Mouse (Mus musculus) midbrain, embryonic 14.5 days (tissue): ENCODE measurements at regions not wholly inside any gene's neighbourhood (a gene's known extent, or its start where the extent isn't known, plus 50 kb on each side); places are given as distances from the start of the nearest gene placed in this dataset.
"Not testable (repeated sequence)": the region's sequence is repeated elsewhere in the genome, so short reads cannot be mapped to it uniquely, and the experiment has no call there.

Experiments
- ATAC-seq: fragments of 200-750 bp; cut with Nextera tagmentation; 2 replicates; pipeline ENCODE4 v1.8.0; 2017; ENCODE audit warnings: moderate number of reproducible peaks, moderate library complexity; ENCODE audit not compliant: low FRiP score, low TSS enrichment
- DNase-seq: peaks from one replicate; pipeline ENCODE4 v3.0.0-alpha.2; 2015
- H3K27ac ChIP-seq: fragments of 300-500 bp; sonication (generic); replicated peaks from 2 replicates; pipeline ENCODE4 v1.5.1; 2014; ENCODE audit warnings: mild to moderate bottlenecking, low read depth, low read length, moderate library complexity
- H3K27me3 ChIP-seq: fragments of 300-500 bp; sonication (generic); 2 replicates; pipeline ENCODE4 v1.6.1; 2014; ENCODE audit warnings: low read length, control low read depth, mixed read lengths; ENCODE audit not compliant: control insufficient read depth, insufficient read depth
- H3K36me3 ChIP-seq: fragments of 300-500 bp; sonication (generic); 2 replicates; pipeline ENCODE4 v1.6.1; 2014; ENCODE audit warnings: low read length, control low read depth; ENCODE audit not compliant: control insufficient read depth, insufficient read depth
- H3K4me1 ChIP-seq: fragments of 300-500 bp; sonication (generic); 2 replicates; pipeline ENCODE4 v1.6.1; 2014; ENCODE audit warnings: mild to moderate bottlenecking, antibody characterized with exemption, low read length, control low read depth; ENCODE audit not compliant: control insufficient read depth, insufficient read depth
- H3K4me2 ChIP-seq: fragments of 300-500 bp; sonication (generic); 2 replicates; pipeline ENCODE4 v1.6.1; 2014; ENCODE audit warnings: mild to moderate bottlenecking, low read length, moderate library complexity
- H3K4me3 ChIP-seq: fragments of 300-500 bp; sonication (generic); replicated peaks from 2 replicates; pipeline ENCODE4 v1.5.1; 2014; ENCODE audit warnings: low read depth, low read length
- H3K9ac ChIP-seq: fragments of 300-500 bp; sonication (generic); replicated peaks from 2 replicates; pipeline ENCODE4 v1.6.1; 2014; ENCODE audit warnings: mild to moderate bottlenecking, low read length, moderate library complexity
- H3K9me3 ChIP-seq: fragments of 300-500 bp; sonication (generic); 2 replicates; pipeline ENCODE4 v1.6.1; 2016; ENCODE audit warnings: low read length, control low read depth, mixed read lengths; ENCODE audit not compliant: control insufficient read depth
- WGBS: fragments of 180-500 bp; shearing (Covaris S2); extraction: QIAGEN DNeasy Blood & Tissue Kit; methylation state at CpG from one replicate; pipeline ENCODE4 v1.1.7; 2014; 5-methylcytosine and 5-hydroxymethylcytosine counted together

GRCm38 (mm10) chr12:8398852-8399251 is 85.6 kb downstream of the Hs1bp3 start:
- H3K4me1 ChIP-seq: no peaks in the 10 kb centered on the region
- no peak for DNase-seq
- no peaks in the 10 kb centered on the region for H3K36me3 ChIP-seq
- no peak overlapping the region for H3K27ac ChIP-seq
- H3K27me3 ChIP-seq: no peaks in the 10 kb centered on the region
- no peak for ATAC-seq
- no peak overlapping the region for H3K4me2 ChIP-seq
- no peaks in the 10 kb centered on the region for H3K9me3 ChIP-seq
- no peak overlapping the region for H3K9ac ChIP-seq
- 78% methylated on average over 3 of the region's 3 CpGs for whole genome bisulfite sequencing
- H3K4me3 ChIP-seq: no peak overlapping the region

GRCm38 (mm10) chr12:8396408-8396807 is 83.2 kb downstream of the Hs1bp3 start:
- H3K4me2 ChIP-seq, H3K4me1 ChIP-seq, H3K4me3 ChIP-seq, ATAC-seq, H3K27me3 ChIP-seq, H3K27ac ChIP-seq, H3K9me3 ChIP-seq, DNase-seq, H3K9ac ChIP-seq, H3K36me3 ChIP-seq: not testable (repeated sequence)
- WGBS: 92% methylated on average over 6 of the region's 6 CpGs

GRCm38 (mm10) chr12:8394894-8395297 is 81.7 kb downstream of the Hs1bp3 start:
- no peak for ATAC-seq

GRCm38 (mm10) chr12:8393976-8394375 is 80.7 kb downstream of the Hs1bp3 start:
- Histone ChIP-seq H3K4me2 (no peak overlapping the region), H3K9ac (no peak overlapping the region), H3K9me3 (no peaks in the 10 kb centered on the region), H3K36me3 (no peaks in the 10 kb centered on the region), H3K4me3 (no peak overlapping the region), H3K27ac (no peak overlapping the region), H3K27me3 (no peaks in the 10 kb centered on the region), H3K4me1 (no peaks in the 10 kb centered on the region)
- WGBS: 86% methylated on average over 3 of the region's 3 CpGs
- DNase-seq: no peak
- ATAC-seq: no peak

More at GRCm38 (mm10) chr12:8394894-8395297, 81.7 kb downstream of the Hs1bp3 start:
- DNase-seq: no peak
- Histone ChIP-seq H3K4me1 (no peaks in the 10 kb centered on the region), H3K36me3 (no peaks in the 10 kb centered on the region), H3K27ac (no peak overlapping the region), H3K4me3 (no peak overlapping the region), H3K4me2 (no peak overlapping the region), H3K27me3 (no peaks in the 10 kb centered on the region), H3K9me3 (no peaks in the 10 kb centered on the region), H3K9ac (no peak overlapping the region)
- WGBS: 78% methylated on average over 6 of the region's 6 CpGs
